Mouse (Mus musculus): ENCODE measurements around the gene Sorl1. TPM values are rescaled to one million over a fixed set of nuclear protein-coding genes. Genes with fewer than 3 reads are reported as not detected.

The Sorl1 gene
- polyA plus RNA-seq, 1 experiment from 2014 or later: 13.3 TPM

DNA sequence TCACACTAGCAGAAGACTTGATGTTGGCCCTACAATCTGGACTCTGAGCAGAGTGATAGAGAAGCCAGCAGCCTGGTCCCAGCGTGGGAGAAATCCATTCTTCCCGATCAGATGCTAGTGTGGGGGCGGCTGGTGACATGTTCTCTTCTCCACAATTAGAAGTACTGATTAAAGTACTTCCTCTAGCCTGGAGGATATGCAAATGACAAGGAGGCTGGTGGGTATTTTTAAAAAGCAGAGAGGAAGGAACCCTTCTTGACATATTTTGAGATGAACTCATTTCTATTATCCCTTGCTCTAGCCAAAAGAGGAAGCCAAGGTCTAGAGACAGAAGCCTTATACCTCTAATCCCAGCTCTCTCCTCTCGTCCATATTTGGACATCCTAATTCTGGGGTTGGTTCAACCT lies 40.4 kb downstream of the Sorl1 start:
- Histone ChIP-seq H3K9me3 (replicated peaks) (no peaks in the 10 kb centered on the region), H3K9ac (replicated peaks) (no peak overlapping the region), H3K4me2 (no peak overlapping the region), H3K27ac (replicated peaks) (no peak overlapping the region), H3K4me1 (no peaks in the 10 kb centered on the region), H3K27me3 (replicated peaks) (no peaks in the 10 kb centered on the region), H3K36me3 (peaks cover 10% of the 10 kb centered on the region), H3K4me3 (replicated peaks) (no peak overlapping the region)
- ATAC-seq (ENCODE audit: low FRiP score): no peak
- 85% methylated on average over 4 of the region's 4 CpGs for WGBS

- no peaks in the 10 kb centered on the region for H3K4me1 ChIP-seq
- no peak overlapping the region for H3K27ac ChIP-seq (replicated peaks)
- no peak overlapping the region for H3K4me3 ChIP-seq (replicated peaks)
- H3K9ac ChIP-seq (replicated peaks): no peak overlapping the region
- peaks cover 10% of the 10 kb centered on the region for H3K36me3 ChIP-seq
- no peak overlapping the region for H3K4me2 ChIP-seq
- ATAC-seq (ENCODE audit: low FRiP score): no peak
- no peaks in the 10 kb centered on the region for H3K9me3 ChIP-seq (replicated peaks)
- H3K27me3 ChIP-seq (replicated peaks): no peaks in the 10 kb centered on the region
- WGBS: 92% methylated on average over 29 of the region's 29 CpGs
Measured at GRCm38 (mm10) chr9:42081681-42082530, 42.2 kb downstream of the Sorl1 start.

- 0 out of 2 replicates have a peak overlapping the region, but pooled peaks have one; percentile 9 for H3K27ac ChIP-seq (replicated peaks)
Measured at GRCm38 (mm10) chr9:42080671-42081070, 43.4 kb downstream of the Sorl1 start.

GRCm38 (mm10) chr9:42077112-42077845 lies 46.8 kb downstream of the Sorl1 start:
- H3K4me1 ChIP-seq: no peaks in the 10 kb centered on the region
- H3K27ac ChIP-seq (replicated peaks): no peak overlapping the region
- WGBS: 83% methylated on average over 16 of the region's 16 CpGs
- no peak overlapping the region for H3K9ac ChIP-seq (replicated peaks)
- no peak for ATAC-seq (ENCODE audit: low FRiP score)
- no peaks in the 10 kb centered on the region for H3K27me3 ChIP-seq (replicated peaks)
- no peaks in the 10 kb centered on the region for H3K9me3 ChIP-seq (replicated peaks)
- no peak overlapping the region for H3K4me3 ChIP-seq (replicated peaks)
- peaks cover 10% of the 10 kb centered on the region for H3K36me3 ChIP-seq
- H3K4me2 ChIP-seq: no peak overlapping the region

More at GRCm38 (mm10) chr9:42080671-42081070, 43.4 kb downstream of the Sorl1 start:
- Histone ChIP-seq H3K9me3 (replicated peaks) (no peaks in the 10 kb centered on the region), H3K4me3 (replicated peaks) (no peak overlapping the region), H3K27me3 (replicated peaks) (no peaks in the 10 kb centered on the region), H3K4me1 (no peaks in the 10 kb centered on the region), H3K36me3 (peaks cover 10% of the 10 kb centered on the region), H3K9ac (replicated peaks) (no peak overlapping the region), H3K4me2 (no peak overlapping the region)
- ATAC-seq (ENCODE audit: low FRiP score): no peak
- WGBS: 70% methylated on average over 9 of the region's 9 CpGs

- Histone ChIP-seq H3K4me1 (0 out of 2 replicates have a peak, but pooled peaks cover 8% of the 10 kb centered on the region), H3K4me3 (replicated peaks) (no peak overlapping the region), H3K36me3 (peaks cover under 1% of the 10 kb centered on the region; the same call in 1 of the 2 replicates), H3K4me2 (no peak overlapping the region), H3K9ac (replicated peaks) (no peak overlapping the region), H3K27ac (replicated peaks) (no peak overlapping the region), H3K9me3 (replicated peaks) (no peaks in the 10 kb centered on the region), H3K27me3 (replicated peaks) (no peaks in the 10 kb centered on the region)
- no peak for ATAC-seq (ENCODE audit: low FRiP score)
- 93% methylated on average over 10 of the region's 10 CpGs for WGBS
Measured at GRCm38 (mm10) chr9:42076256-42076849, 47.7 kb downstream of the Sorl1 start.

DNA sequence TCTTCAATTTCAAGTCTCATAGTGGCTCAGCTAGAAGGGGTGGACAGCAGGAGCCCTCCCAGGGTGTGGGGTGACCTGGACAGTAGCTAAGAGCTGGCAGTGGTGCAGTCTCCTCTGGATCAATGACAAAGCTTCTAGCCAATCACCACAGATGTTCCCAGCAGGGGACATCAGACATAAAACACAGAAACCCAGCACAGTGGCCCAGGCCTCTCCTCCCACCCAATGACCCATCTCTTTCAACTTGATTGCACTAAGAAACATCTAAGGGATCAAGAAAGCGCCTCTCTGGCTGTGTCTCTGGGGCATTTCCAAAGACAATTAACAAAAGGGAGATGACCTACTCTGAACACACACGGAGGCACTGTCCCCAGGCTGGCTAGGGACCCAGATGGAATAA lies 48.9 kb downstream of the Sorl1 start:
- 0 out of 2 replicates have a peak, but pooled peaks cover 10% of the 10 kb centered on the region for H3K4me1 ChIP-seq
- no peaks in the 10 kb centered on the region for H3K9me3 ChIP-seq (replicated peaks)
- WGBS: 31% methylated on average over 2 of the region's 2 CpGs
- ATAC-seq (ENCODE audit: low FRiP score): no peak
- H3K27me3 ChIP-seq (replicated peaks): no peaks in the 10 kb centered on the region
- H3K4me2 ChIP-seq: no peak overlapping the region
- no peak overlapping the region for H3K9ac ChIP-seq (replicated peaks)
- no peak overlapping the region for H3K27ac ChIP-seq (replicated peaks)
- no peak overlapping the region for H3K4me3 ChIP-seq (replicated peaks)
- no peaks in the 10 kb centered on the region; the same call in 1 of the 2 replicates for H3K36me3 ChIP-seq

GRCm38 (mm10) chr9:42072010-42072409 lies 52.1 kb downstream of the Sorl1 start:
- ATAC-seq (ENCODE audit: low FRiP score): no peak
- H3K4me3 ChIP-seq (replicated peaks): no peak overlapping the region
- no peaks in the 10 kb centered on the region for H3K9me3 ChIP-seq (replicated peaks)
- H3K4me1 ChIP-seq: peaks cover 25% of the 10 kb centered on the region
- H3K27ac ChIP-seq (replicated peaks): peak overlapping the region; percentile 48; the same call in 1 of the 2 replicates
- no peaks in the 10 kb centered on the region; the same call in 1 of the 2 replicates for H3K36me3 ChIP-seq
- 56% methylated on average over 4 of the region's 4 CpGs for WGBS
- no peak overlapping the region for H3K4me2 ChIP-seq
- H3K9ac ChIP-seq (replicated peaks): no peak overlapping the region
- H3K27me3 ChIP-seq (replicated peaks): no peaks in the 10 kb centered on the region

DNA sequence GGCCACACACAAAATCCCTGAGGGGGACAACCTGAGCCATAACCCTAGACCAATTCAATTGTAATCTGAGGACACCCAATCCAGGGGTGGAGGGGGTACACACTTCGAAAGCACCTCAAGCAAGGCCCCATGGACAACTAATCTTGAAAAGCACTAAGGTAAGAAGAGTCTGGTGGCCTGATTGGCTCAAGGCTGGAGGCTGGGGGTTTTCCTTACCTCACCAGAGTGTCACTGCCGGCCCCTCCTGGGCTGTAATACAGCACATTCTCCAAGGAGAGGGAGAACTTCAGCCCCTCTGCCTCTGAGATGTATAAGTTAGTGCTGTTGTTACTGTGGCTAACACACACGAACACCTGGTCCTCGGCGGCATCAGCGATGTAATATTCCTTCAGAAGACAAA lies 53.2 kb downstream of the Sorl1 start:
- ATAC-seq (ENCODE audit: low FRiP score): no peak
- WGBS: 93% methylated on average over 6 of the region's 6 CpGs
- H3K4me3 ChIP-seq (replicated peaks): no peak overlapping the region
- peaks cover 25% of the 10 kb centered on the region for H3K4me1 ChIP-seq
- H3K9me3 ChIP-seq (replicated peaks): no peaks in the 10 kb centered on the region
- H3K4me2 ChIP-seq: no peak overlapping the region
- no peak overlapping the region for H3K27ac ChIP-seq (replicated peaks)
- no peak overlapping the region for H3K9ac ChIP-seq (replicated peaks)
- no peaks in the 10 kb centered on the region; the same call in 1 of the 2 replicates for H3K36me3 ChIP-seq
- no peaks in the 10 kb centered on the region for H3K27me3 ChIP-seq (replicated peaks)

DNA sequence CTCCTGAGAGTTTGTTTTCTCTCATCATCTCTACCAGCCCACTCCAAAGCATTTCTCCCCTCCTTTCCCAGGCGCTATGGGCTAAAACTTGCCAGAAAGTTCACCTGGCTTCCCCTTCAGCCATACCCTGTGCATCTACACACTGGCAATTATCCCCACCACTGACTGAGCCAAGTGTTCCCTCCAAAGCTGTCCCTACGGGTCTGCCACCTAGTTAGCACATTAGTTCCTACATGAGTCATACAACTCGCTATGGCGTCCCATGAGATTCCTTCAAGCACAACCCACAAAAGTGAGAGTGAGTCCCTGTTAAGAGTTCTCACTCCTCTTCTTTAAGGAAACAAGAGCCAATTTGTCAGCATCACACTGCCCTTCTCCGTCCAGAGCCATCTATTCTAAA lies 54.6 kb downstream of the Sorl1 start:
- Histone ChIP-seq H3K27ac (replicated peaks) (no peak overlapping the region), H3K9me3 (replicated peaks) (no peaks in the 10 kb centered on the region), H3K27me3 (replicated peaks) (no peaks in the 10 kb centered on the region), H3K4me3 (replicated peaks) (no peak overlapping the region), H3K4me1 (peaks cover 25% of the 10 kb centered on the region), H3K9ac (replicated peaks) (no peak overlapping the region), H3K36me3 (no peaks in the 10 kb centered on the region; the same call in 1 of the 2 replicates), H3K4me2 (no peak overlapping the region)
- no peak for ATAC-seq (ENCODE audit: low FRiP score)
- WGBS: 91% methylated on average over 5 of the region's 5 CpGs

DNA sequence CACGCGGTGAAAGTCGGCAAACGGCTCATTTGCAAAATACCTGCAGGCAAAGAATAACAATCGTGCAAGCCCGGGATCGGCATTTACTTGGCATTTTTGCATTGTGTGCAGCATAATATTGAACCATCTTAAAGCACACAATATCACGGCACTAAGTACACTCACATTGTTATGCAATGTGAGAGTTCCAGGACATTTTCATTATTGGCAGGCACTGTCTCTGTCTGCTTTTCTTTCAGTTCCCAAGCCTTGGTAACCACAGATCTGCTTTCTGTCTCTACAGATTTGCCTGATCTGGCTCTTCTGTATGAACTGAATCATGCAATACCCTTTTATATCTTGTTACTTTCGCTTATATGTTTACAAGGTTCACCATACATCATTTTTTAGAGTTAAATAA lies 56.1 kb downstream of the Sorl1 start:
- no peak overlapping the region for H3K4me2 ChIP-seq
- peaks cover 25% of the 10 kb centered on the region for H3K4me1 ChIP-seq
- H3K27me3 ChIP-seq (replicated peaks): no peaks in the 10 kb centered on the region
- no peaks in the 10 kb centered on the region; the same call in 1 of the 2 replicates for H3K36me3 ChIP-seq
- no peak overlapping the region for H3K9ac ChIP-seq (replicated peaks)
- no peak for ATAC-seq (ENCODE audit: low FRiP score)
- 50% methylated on average over 9 of the region's 9 CpGs for WGBS
- H3K27ac ChIP-seq (replicated peaks): peak overlapping the region; percentile 41; the same call in 1 of the 2 replicates
- H3K4me3 ChIP-seq (replicated peaks): no peak overlapping the region
- H3K9me3 ChIP-seq (replicated peaks): no peaks in the 10 kb centered on the region

- Histone ChIP-seq H3K9ac (replicated peaks) (no peak overlapping the region), H3K4me2 (no peak overlapping the region), H3K4me1 (peaks cover 15% of the 10 kb centered on the region), H3K4me3 (replicated peaks) (no peak overlapping the region), H3K27me3 (replicated peaks) (no peaks in the 10 kb centered on the region), H3K9me3 (replicated peaks) (no peaks in the 10 kb centered on the region), H3K27ac (replicated peaks) (no peak overlapping the region), H3K36me3 (no peaks in the 10 kb centered on the region; the same call in 1 of the 2 replicates)
- no peak for ATAC-seq (ENCODE audit: low FRiP score)
- 92% methylated on average over 1 of the region's 1 CpGs for WGBS
Measured at GRCm38 (mm10) chr9:42065756-42066155, 58.3 kb downstream of the Sorl1 start.
